Mouse (Mus musculus) bone marrow, adult 2 months (tissue): ENCODE measurements around the gene Col4a1. TPM values are rescaled to one million over a fixed set of nuclear protein-coding genes. Genes with fewer than 3 reads are reported as not detected.

Experiments
- H3K27ac ChIP-seq: fragments of 200-500 bp; 2 replicates; pipeline ENCODE4 v1.5.1; 2012; ENCODE audit warnings: low read depth, mild to moderate bottlenecking, control low read depth, inconsistent platforms, low read length; ENCODE audit not compliant: control insufficient read depth, poor library complexity, insufficient read depth
- H3K4me1 ChIP-seq: fragments of 200-500 bp; 2 replicates; pipeline ENCODE4 v1.6.1; 2011; ENCODE audit warnings: low read length; ENCODE audit not compliant: control insufficient read depth, insufficient read depth
- H3K4me3 ChIP-seq: fragments of 200-500 bp; replicated peaks from 2 replicates; pipeline ENCODE3; 2011; ENCODE audit warnings: mild to moderate bottlenecking, low read depth, low read length, control low read depth; ENCODE audit not compliant: control insufficient read depth
- CTCF ChIP-seq: fragments of 200-500 bp; IDR thresholded peaks from 2 replicates; pipeline ENCODE4 v1.5.1; 2011; ENCODE audit warnings: low read length, control low read depth; ENCODE audit not compliant: control insufficient read depth, insufficient read depth
- POLR2A ChIP-seq: fragments of 200-500 bp; IDR thresholded peaks from 2 replicates; pipeline ENCODE4 v1.6.1; 2011; ENCODE audit warnings: low read depth, mild to moderate bottlenecking, control low read depth, low read length, borderline replicate concordance; ENCODE audit not compliant: control insufficient read depth
- WGBS: fragments of 180-500 bp; shearing (Covaris S2); methylation state at CpG from one replicate; pipeline ENCODE4 v1.1.7; 2018; 5-methylcytosine and 5-hydroxymethylcytosine counted together
- polyA plus RNA-seq: library from polyadenylated mRNA; stranded (reverse); fragments of >200 nt; gene quantifications from 2 replicates; pipeline ENCODE4 v1.2.4, GENCODE M21; 2011; ENCODE audit warnings: low replicate concordance; ENCODE audit not compliant: missing spikeins, insufficient read depth, insufficient read length

Gene Col4a1
- polyA plus RNA-seq, 1 experiment, result 6.7 TPM

GRCm38 (mm10) chr8:11337642-11338041 lies 25.0 kb upstream of the Col4a1 start:
- H3K27ac ChIP-seq, result no peak overlapping the region
- 61% methylated on average over 10 of the region's 10 CpGs for WGBS
- peaks cover 4% of the 10 kb centered on the region; the same call in 1 of the 2 replicates for H3K4me1 ChIP-seq
- no peak overlapping the region for H3K4me3 ChIP-seq
- TF ChIP-seq CTCF (no peak), POLR2A (no peak)

DNA sequence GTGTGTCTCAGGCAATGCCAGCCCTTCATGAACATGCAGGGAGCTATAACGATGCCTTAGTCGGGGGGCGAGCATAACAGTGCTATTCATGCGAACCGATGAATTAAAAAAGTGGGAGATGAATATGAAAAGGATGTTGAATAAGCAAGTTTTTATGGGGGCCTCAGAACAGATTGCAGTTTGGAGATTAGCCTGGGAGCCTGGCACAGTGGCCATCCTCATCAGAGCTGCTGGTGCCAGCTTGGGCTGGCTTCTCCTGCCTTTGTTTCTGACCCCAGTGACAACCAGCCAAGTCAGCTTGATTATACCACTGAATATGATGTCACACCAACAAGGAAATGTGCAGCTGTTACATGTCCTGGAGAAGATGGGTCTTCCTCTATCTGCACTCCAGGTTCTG lies 23.7 kb upstream of the Col4a1 start:
- TF ChIP-seq POLR2A (no peak), CTCF (no peak)
- peaks cover 4% of the 10 kb centered on the region; the same call in 1 of the 2 replicates for H3K4me1 ChIP-seq
- WGBS, result 84% methylated on average over 5 of the region's 5 CpGs

GRCm38 (mm10) chr8:11335238-11335637 lies 22.6 kb upstream of the Col4a1 start:
- WGBS, result 54% methylated on average over 4 of the region's 4 CpGs
- no peak for TF ChIP-seq CTCF

More for the DNA sequence above, 23.7 kb upstream of the Col4a1 start:
- no peak overlapping the region for H3K4me3 ChIP-seq
- H3K27ac ChIP-seq, result no peak overlapping the region

GRCm38 (mm10) chr8:11334493-11334892 lies 21.9 kb upstream of the Col4a1 start:
- Histone ChIP-seq H3K4me1 (no peaks in the 10 kb centered on the region; the same call in 1 of the 2 replicates), H3K4me3 (no peak overlapping the region), H3K27ac (no peak overlapping the region)
- TF ChIP-seq POLR2A (no peak), CTCF (no peak)
- 26% methylated on average over 3 of the region's 3 CpGs for WGBS

More at GRCm38 (mm10) chr8:11335238-11335637, 22.6 kb upstream of the Col4a1 start:
- no peak overlapping the region for H3K27ac ChIP-seq
- no peak overlapping the region for H3K4me3 ChIP-seq
- no peaks in the 10 kb centered on the region; the same call in 1 of the 2 replicates for H3K4me1 ChIP-seq

- TF ChIP-seq POLR2A (no peak), CTCF (no peak)
- 71% methylated on average over 6 of the region's 6 CpGs for WGBS
- H3K4me3 ChIP-seq, result no peak overlapping the region
- no peaks in the 10 kb centered on the region; the same call in 1 of the 2 replicates for H3K4me1 ChIP-seq
- H3K27ac ChIP-seq, result no peak overlapping the region
These were observed 21.1 kb upstream of the Col4a1 start for GRCm38 (mm10) chr8:11333746-11334145.

DNA sequence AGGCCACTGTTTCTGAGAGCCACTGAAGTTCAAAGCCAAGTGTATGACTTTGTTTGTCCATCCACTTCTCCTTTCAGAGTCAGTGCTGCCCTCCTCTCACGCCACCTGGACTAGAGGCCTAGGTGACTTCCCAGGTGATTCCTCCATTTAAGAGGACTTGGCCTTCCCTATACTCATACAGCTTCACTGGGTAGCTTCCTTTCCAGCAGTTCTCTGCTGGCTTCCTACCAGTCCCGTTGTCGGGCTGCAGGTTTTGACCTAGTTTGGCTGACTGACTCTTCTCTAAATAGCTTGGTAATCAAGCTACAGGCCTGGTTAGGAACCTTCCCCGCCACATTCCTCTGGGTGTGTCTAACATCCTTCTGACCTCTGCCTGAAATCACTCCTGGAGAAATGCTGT lies 18.9 kb upstream of the Col4a1 start:
- Histone ChIP-seq H3K4me1 (peaks cover 1% of the 10 kb centered on the region; the same call in 1 of the 2 replicates), H3K4me3 (no peak overlapping the region), H3K27ac (no peak overlapping the region)
- no peak for TF ChIP-seq POLR2A
- no peak for TF ChIP-seq CTCF
- WGBS, result 64% methylated on average over 4 of the region's 4 CpGs

DNA sequence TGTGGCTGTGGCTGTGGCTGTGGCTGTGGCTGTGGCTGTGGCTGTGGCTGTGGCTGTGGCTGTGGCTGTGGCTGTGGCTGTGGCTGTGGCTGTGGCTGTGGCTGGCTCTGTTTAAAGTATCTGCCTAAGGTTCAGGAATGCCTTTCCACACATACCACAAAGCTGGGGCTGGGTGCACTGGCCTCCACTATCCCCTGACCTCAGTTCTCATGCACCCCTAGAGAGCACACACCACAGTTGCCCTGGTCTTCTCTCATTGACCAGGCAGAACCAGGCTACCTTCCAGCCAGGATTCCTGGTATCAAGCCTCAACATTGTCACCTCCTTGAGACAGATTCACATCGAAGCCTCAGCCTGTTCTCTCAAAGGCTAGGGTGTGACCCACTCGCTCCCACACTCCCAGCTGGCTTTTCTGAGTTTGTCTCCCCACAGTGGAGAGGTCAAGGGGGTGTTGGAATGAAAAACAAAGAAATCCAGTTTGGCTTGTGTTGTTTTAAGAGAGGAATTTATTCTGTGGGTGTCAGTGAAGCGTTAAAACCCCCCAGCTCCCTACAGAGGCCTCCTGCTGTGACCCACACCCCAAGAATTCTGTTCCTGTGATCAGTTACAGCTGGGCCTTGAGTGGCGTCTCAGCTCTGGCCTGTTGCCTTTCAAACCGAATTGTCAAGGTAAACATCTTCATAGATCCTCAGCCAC lies 15.2 kb upstream of the Col4a1 start:
- peaks cover 3% of the 10 kb centered on the region; the same call in 1 of the 2 replicates for H3K4me1 ChIP-seq
- WGBS, result 73% methylated on average over 5 of the region's 5 CpGs
- no peak overlapping the region for H3K27ac ChIP-seq
- no peak for TF ChIP-seq CTCF
- no peak overlapping the region for H3K4me3 ChIP-seq

DNA sequence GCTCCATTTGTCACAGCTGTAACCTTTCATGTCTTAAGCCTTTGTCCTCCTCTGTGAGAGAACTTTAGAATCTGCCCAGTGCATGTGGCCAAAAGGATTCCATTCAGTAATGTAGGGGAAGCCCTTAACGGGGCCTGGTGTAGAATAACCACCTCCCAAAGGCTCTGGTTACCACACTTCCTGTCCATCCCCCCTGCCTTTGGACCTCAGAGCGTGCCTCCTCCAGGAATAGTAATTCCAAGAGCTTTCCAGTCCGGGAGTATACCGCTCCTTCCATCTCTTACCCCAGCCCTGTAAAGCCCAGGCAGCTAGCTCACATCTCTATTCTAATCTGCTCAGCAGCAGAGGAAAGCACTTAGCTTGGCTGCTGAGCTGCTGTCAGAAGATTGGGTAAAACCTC lies 14.7 kb upstream of the Col4a1 start:
- Histone ChIP-seq H3K4me3 (no peak overlapping the region), H3K4me1 (peaks cover 3% of the 10 kb centered on the region; the same call in 1 of the 2 replicates), H3K27ac (no peak overlapping the region)
- TF ChIP-seq POLR2A (no peak), CTCF (no peak)
- 64% methylated on average over 4 of the region's 4 CpGs for WGBS

DNA sequence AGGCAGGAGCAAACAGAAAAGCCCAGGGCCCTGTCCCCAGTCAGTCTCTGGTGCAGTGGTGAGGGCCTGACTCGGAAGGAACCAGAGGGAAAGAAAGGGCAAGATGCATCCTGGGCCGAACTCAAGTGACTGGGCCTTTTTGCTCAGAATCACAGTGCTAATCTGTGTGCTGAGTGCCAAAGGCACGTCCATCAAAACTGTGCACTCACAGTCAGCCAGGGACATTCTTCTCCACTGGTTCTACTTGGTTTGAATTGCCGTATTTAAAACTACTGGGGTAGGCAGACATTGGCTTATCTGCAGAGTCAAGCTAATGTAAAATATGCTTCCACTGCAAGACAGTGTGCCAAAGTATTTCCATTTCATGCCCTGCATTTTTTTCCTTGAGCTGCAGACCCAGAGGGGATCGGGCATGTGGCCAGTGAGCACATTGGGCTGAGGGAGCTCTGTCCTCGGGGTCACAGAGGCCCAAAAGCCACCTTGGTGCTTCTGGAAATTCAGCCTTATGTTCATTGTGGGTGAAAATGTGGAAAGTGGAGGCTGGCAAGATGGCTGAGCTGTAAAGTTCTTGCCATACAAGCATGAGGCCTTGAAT lies 12.3 kb upstream of the Col4a1 start:
- Histone ChIP-seq H3K27ac (no peak overlapping the region), H3K4me1 (peaks cover 3% of the 10 kb centered on the region; the same call in 1 of the 2 replicates), H3K4me3 (no peak overlapping the region)
- TF ChIP-seq CTCF (no peak), POLR2A (no peak)
- WGBS, result 69% methylated on average over 6 of the region's 6 CpGs
